Mouse (Mus musculus): ENCODE data around the gene Mgat3.

DNA sequence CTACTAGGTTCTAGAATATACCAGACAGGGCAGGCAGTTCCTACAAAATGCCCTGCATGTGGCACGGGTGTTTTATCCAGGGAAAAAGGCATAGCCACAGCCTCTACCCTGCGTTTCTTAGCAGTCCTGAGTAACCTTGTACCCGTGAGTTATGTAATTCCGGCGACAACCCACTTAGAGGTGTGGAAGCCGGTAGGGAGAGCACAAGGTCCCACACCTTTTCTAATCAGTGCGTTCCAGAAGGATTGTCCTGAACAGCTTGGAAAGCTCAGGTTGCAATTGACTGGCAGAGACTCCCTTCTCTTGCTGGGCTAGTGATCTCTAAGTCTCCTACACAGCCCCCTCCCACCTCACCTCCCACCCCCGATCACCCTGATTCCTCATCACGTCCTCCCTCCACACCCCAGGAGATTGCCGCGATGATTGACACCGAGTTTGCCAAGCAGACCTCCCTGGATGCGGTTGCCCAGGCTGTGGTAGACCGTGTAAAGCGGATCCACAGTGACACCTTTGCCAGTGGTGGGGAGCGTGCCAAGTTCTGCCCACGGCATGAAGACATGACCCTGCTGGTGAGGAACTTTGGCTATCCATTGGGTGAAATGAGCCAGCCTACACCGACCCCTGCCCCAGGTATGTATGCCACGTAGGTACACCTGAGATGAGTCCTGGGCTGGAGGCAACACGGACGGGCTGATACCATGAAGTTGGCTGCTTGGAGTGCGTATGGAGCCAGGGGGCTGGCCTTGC, 16.2 kb upstream of the Mgat3 start:
- TF ChIP-seq CTCF (IDR thresholded peaks at IDR 0.05) (no peak), EP300 (IDR thresholded peaks at IDR 0.05) (no peak)
